ENCODE assay signal across 8 mouse cellular contexts in the genomic region with DNA sequence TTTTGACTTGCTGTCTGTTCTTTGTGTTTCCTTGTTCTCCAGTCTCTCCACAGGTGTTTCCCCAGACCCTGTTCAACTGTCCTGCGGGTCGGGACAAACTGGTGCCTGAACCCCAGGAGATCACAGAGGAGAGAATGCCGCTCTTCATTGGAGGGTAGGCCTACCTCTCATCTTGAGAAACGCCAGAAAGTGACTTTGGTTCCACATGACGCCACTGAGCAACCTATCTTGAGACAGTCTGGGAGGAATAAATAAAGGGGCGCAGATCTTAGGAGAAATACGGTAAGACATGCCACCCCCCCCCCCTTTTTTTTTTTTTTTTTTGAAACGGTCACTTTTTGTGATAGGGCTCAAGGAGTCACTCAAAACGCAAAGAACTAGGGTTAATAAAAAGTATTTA. TPM values are rescaled to one million over a fixed set of nuclear protein-coding genes. Genes with fewer than 3 reads are reported as not detected.
A peak's percentile ranks its signal among the peaks of the same experiment; 100 is the strongest.
DNase-seq lines count a peak whose midpoint lies in the region; ATAC-seq and TF ChIP-seq lines count a peak whose summit lies in the region.

No protein-coding gene starts in this region.

- ATAC-seq in forebrain, embryonic 16.5 days, result peak; percentile 54
- peak; percentile 45 for ATAC-seq in neural tube, embryonic 12.5 days (ENCODE audit: low FRiP score, low read depth)

- WGBS in thymus, adult 2 months, result 11% methylated on average over 9 of the region's 9 CpGs
- WGBS in forebrain, embryonic 16.5 days, result 3% methylated on average over 9 of the region's 9 CpGs
- WGBS in limb, embryonic 10.5 days, result 1% methylated on average over 9 of the region's 9 CpGs
- 2% methylated on average over 9 of the region's 9 CpGs for WGBS in neural tube, embryonic 12.5 days

- no peak for DNase-seq in gastrocnemius, adult 2 months
- no peak for DNase-seq in gastrocnemius, postnatal 36 days
- peak; percentile 11 for DNase-seq in thymus, adult 2 months
- DNase-seq in thymus, adult 18-20 months, result no peak
- peak; percentile 33 for DNase-seq in limb, embryonic 10.5 days (ENCODE audit: low spot score)
- DNase-seq in gastrocnemius, adult 18-20 months (ENCODE audit: low spot score), result no peak

- peak overlapping the region; percentile 66 for H3K4me3 ChIP-seq in gastrocnemius, adult 2 months
- no peak overlapping the region for H3K4me3 ChIP-seq in thymus, adult 2 months (ENCODE audit: control insufficient read depth, insufficient read depth, low read length)
- H3K4me3 ChIP-seq in forebrain, embryonic 16.5 days (replicated peaks; ENCODE audit: low read length), result peak overlapping the region; percentile 66
- peak overlapping the region; percentile 57 for H3K4me3 ChIP-seq in limb, embryonic 10.5 days
- peak overlapping the region; percentile 49 for H3K4me3 ChIP-seq in neural tube, embryonic 12.5 days

- intact Hi-C loops in gastrocnemius, adult 2 months (cut with DNase I), result no loop called here
- intact Hi-C loops in gastrocnemius, postnatal 36 days (cut with DNase I), result no loop called here

- peaks cover 4% of the 10 kb centered on the region for H3K4me1 ChIP-seq in thymus, adult 2 months (replicated peaks; ENCODE audit: control insufficient read depth, insufficient read depth, low read length)
- H3K4me1 ChIP-seq in forebrain, embryonic 16.5 days (replicated peaks; ENCODE audit: control insufficient read depth, insufficient read depth, low read length), result peaks cover 4% of the 10 kb centered on the region; the same call in 1 of the 2 replicates
- H3K4me1 ChIP-seq in limb, embryonic 10.5 days, result peaks cover 9% of the 10 kb centered on the region
- no peaks in the 10 kb centered on the region for H3K4me1 ChIP-seq in neural tube, embryonic 12.5 days

- no peak for TF ChIP-seq CTCF in gastrocnemius, adult 2 months (IDR thresholded peaks at IDR 0.05)
- TF ChIP-seq CTCF in thymus, adult 2 months (IDR thresholded peaks at IDR 0.05; ENCODE audit: borderline replicate concordance, control insufficient read depth, extremely low read depth, insufficient read depth, low read length, poor library complexity), result no peak

- peak overlapping the region; percentile 72 for H3K4me2 ChIP-seq in forebrain, embryonic 16.5 days (ENCODE audit: low read length)
- H3K4me2 ChIP-seq in neural tube, embryonic 12.5 days (replicated peaks), result peak overlapping the region; percentile 72

- no peaks in the 10 kb centered on the region for H3K27me3 ChIP-seq in thymus, adult 2 months (ENCODE audit: control insufficient read depth, insufficient read depth, low read length)
- H3K27me3 ChIP-seq in forebrain, embryonic 16.5 days (replicated peaks; ENCODE audit: control insufficient read depth, insufficient read depth, low read length), result no peaks in the 10 kb centered on the region
- H3K27me3 ChIP-seq in limb, embryonic 10.5 days (ENCODE audit: low read depth, poor library complexity, severe bottlenecking), result 0 out of 2 replicates have a peak, but pooled peaks cover 6% of the 10 kb centered on the region
- peaks cover 4% of the 10 kb centered on the region; the same call in 1 of the 2 replicates for H3K27me3 ChIP-seq in neural tube, embryonic 12.5 days (replicated peaks)

- H3K9ac ChIP-seq in forebrain, embryonic 16.5 days (replicated peaks; ENCODE audit: low read depth, low read length), result peak overlapping the region; percentile 71
- peak overlapping the region; percentile 61; the same call in 1 of the 2 replicates for H3K9ac ChIP-seq in neural tube, embryonic 12.5 days

- no peaks in the 10 kb centered on the region for H3K9me3 ChIP-seq in forebrain, embryonic 16.5 days (ENCODE audit: control insufficient read depth, low read length)
- H3K9me3 ChIP-seq in limb, embryonic 10.5 days (replicated peaks), result no peaks in the 10 kb centered on the region
- no peaks in the 10 kb centered on the region for H3K9me3 ChIP-seq in neural tube, embryonic 12.5 days

- H3K27ac ChIP-seq in gastrocnemius, adult 2 months, result no peak overlapping the region
- no peak overlapping the region for H3K27ac ChIP-seq in thymus, adult 2 months (ENCODE audit: control insufficient read depth, insufficient read depth, low read length)
- peak overlapping the region; percentile 92 for H3K27ac ChIP-seq in forebrain, embryonic 16.5 days (ENCODE audit: low read length)
- H3K27ac ChIP-seq in limb, embryonic 10.5 days, result 0 out of 2 replicates have a peak overlapping the region, but pooled peaks have one; percentile 73
- no peak overlapping the region for H3K27ac ChIP-seq in neural tube, embryonic 12.5 days

- no peak for TF ChIP-seq POLR2A in thymus, adult 2 months (IDR thresholded peaks at IDR 0.05; ENCODE audit: control insufficient read depth, extremely low read depth, insufficient read depth, low read length, poor library complexity)

- H3K36me3 ChIP-seq in thymus, adult 2 months (ENCODE audit: control insufficient read depth, insufficient read depth, low read length), result no peaks in the 10 kb centered on the region
- H3K36me3 ChIP-seq in forebrain, embryonic 16.5 days (ENCODE audit: control insufficient read depth, insufficient read depth), result no peaks in the 10 kb centered on the region
- no peaks in the 10 kb centered on the region for H3K36me3 ChIP-seq in limb, embryonic 10.5 days
- H3K36me3 ChIP-seq in neural tube, embryonic 12.5 days, result no peaks in the 10 kb centered on the region

RNA-seq across cellular contexts. Expression of a gene that starts 11.4 kb away (rescaled TPM):
- total RNA-seq in gastrocnemius, adult 2 months (2021), result not detected
- total RNA-seq in gastrocnemius, postnatal 36 days (2021), result not detected
- polyA plus RNA-seq in thymus, adult 2 months (2012; rRNA removed), result 0.10 and 0.13 TPM in 2 replicates
- polyA plus RNA-seq in forebrain, embryonic 16.5 days (2015; fragmentation: Nextera tagmentation; extraction: Ambion mirVana), result not detected in 2 replicates
- not detected in 2 replicates for polyA plus RNA-seq in limb, embryonic 10.5 days (2016; fragmentation: Nextera tagmentation; extraction: Ambion mirVana)
- polyA plus RNA-seq in neural tube, embryonic 12.5 days (2016; fragmentation: Nextera tagmentation; extraction: Ambion mirVana), result not detected in 2 replicates
- not detected for total RNA-seq in gastrocnemius, adult 18-20 months (2021)

RNA-seq across cellular contexts. Expression of a gene that starts 28.2 kb away (rescaled TPM):
- not detected for total RNA-seq in gastrocnemius, adult 2 months (2021)
- total RNA-seq in gastrocnemius, postnatal 36 days (2021), result not detected
- not detected in 2 replicates for polyA plus RNA-seq in thymus, adult 2 months (2012; rRNA removed)
- polyA plus RNA-seq in forebrain, embryonic 16.5 days (2015; fragmentation: Nextera tagmentation; extraction: Ambion mirVana), result 0.32 TPM in 1 of 2 replicates, not detected in the other
- polyA plus RNA-seq in limb, embryonic 10.5 days (2016; fragmentation: Nextera tagmentation; extraction: Ambion mirVana), result 0.14 and 0.25 TPM in 2 replicates
- polyA plus RNA-seq in neural tube, embryonic 12.5 days (2016; fragmentation: Nextera tagmentation; extraction: Ambion mirVana), result not detected in 2 replicates
- total RNA-seq in gastrocnemius, adult 18-20 months (2021), result not detected

RNA-seq across cellular contexts. Expression of a gene that starts 42.5 kb away (rescaled TPM):
- total RNA-seq in gastrocnemius, adult 2 months (2021), result 1 to 10 TPM; 7.3 to 7.4 TPM
- total RNA-seq in gastrocnemius, postnatal 36 days (2021), result 1 to 10 TPM; 4.0 to 5.9 TPM
- 51.1 and 56.1 TPM in 2 replicates for polyA plus RNA-seq in thymus, adult 2 months (2012; rRNA removed)
- polyA plus RNA-seq in forebrain, embryonic 16.5 days (2015; fragmentation: Nextera tagmentation; extraction: Ambion mirVana), result 27.9 and 31.8 TPM in 2 replicates
- 20.1 and 24.2 TPM in 2 replicates for polyA plus RNA-seq in limb, embryonic 10.5 days (2016; fragmentation: Nextera tagmentation; extraction: Ambion mirVana)
- polyA plus RNA-seq in neural tube, embryonic 12.5 days (2016; fragmentation: Nextera tagmentation; extraction: Ambion mirVana), result 25.4 and 27.5 TPM in 2 replicates
- total RNA-seq in gastrocnemius, adult 18-20 months (2021), result 1 to 10 TPM; 6.2 to 6.6 TPM

RNA-seq across cellular contexts. Expression of a gene that starts 53.7 kb away (rescaled TPM):
- total RNA-seq in gastrocnemius, adult 2 months (2021), result not detected
- not detected for total RNA-seq in gastrocnemius, postnatal 36 days (2021)
- not detected in 2 replicates for polyA plus RNA-seq in thymus, adult 2 months (2012; rRNA removed)
- not detected in 2 replicates for polyA plus RNA-seq in forebrain, embryonic 16.5 days (2015; fragmentation: Nextera tagmentation; extraction: Ambion mirVana)
- not detected in 2 replicates for polyA plus RNA-seq in limb, embryonic 10.5 days (2016; fragmentation: Nextera tagmentation; extraction: Ambion mirVana)
- polyA plus RNA-seq in neural tube, embryonic 12.5 days (2016; fragmentation: Nextera tagmentation; extraction: Ambion mirVana), result not detected in 2 replicates
- total RNA-seq in gastrocnemius, adult 18-20 months (2021), result not detected

RNA-seq across cellular contexts. Expression of a gene that starts 56.6 kb away (rescaled TPM):
- total RNA-seq in gastrocnemius, adult 2 months (2021), result 10 to 100 TPM; 36.5 to 41.1 TPM
- 10 to 100 TPM; 34.5 to 39.6 TPM for total RNA-seq in gastrocnemius, postnatal 36 days (2021)
- 124 and 160 TPM in 2 replicates for polyA plus RNA-seq in thymus, adult 2 months (2012; rRNA removed)
- polyA plus RNA-seq in forebrain, embryonic 16.5 days (2015; fragmentation: Nextera tagmentation; extraction: Ambion mirVana), result 84.8 and 99.7 TPM in 2 replicates
- 82.4 and 96.0 TPM in 2 replicates for polyA plus RNA-seq in limb, embryonic 10.5 days (2016; fragmentation: Nextera tagmentation; extraction: Ambion mirVana)
- 84.2 and 94.0 TPM in 2 replicates for polyA plus RNA-seq in neural tube, embryonic 12.5 days (2016; fragmentation: Nextera tagmentation; extraction: Ambion mirVana)
- 10 to 100 TPM; 36.5 to 44.5 TPM for total RNA-seq in gastrocnemius, adult 18-20 months (2021)

Comparison
In these comparisons a context has a peak if more than half of its experiments do, and no peak if none do; other contexts are left out.
1. DNase-seq: peak in thymus, adult 2 months (single experiment) and limb, embryonic 10.5 days (single experiment); none in gastrocnemius, adult 2 months (single experiment), gastrocnemius, postnatal 36 days (0 of 2), thymus, adult 18-20 months (0 of 2) and gastrocnemius, adult 18-20 months (single experiment).
2. H3K27ac ChIP-seq: peak in forebrain, embryonic 16.5 days (single experiment) and limb, embryonic 10.5 days (single experiment); none in gastrocnemius, adult 2 months (single experiment), thymus, adult 2 months (single experiment) and neural tube, embryonic 12.5 days (single experiment).